Mouse (Mus musculus) layer of hippocampus, postnatal 25 days (tissue): Measurements from ENCODE around the gene Myo18b. TPM values are rescaled to one million over a fixed set of nuclear protein-coding genes. Genes with fewer than 3 reads are reported as not detected.

Experiments used
- DNase-seq, 2 experiments: peaks; one replicate each; pipeline ENCODE4 v3.0.0; 2022; ENCODE audit warnings: mixed read lengths in 2 of 2, low spot score in 1 of 2; ENCODE audit errors: extremely low spot score in 1 of 2
- total RNA-seq, 2 experiments: library from RNA; stranded (reverse); gene quantifications; 2 replicates each; pipeline ENCODE4 v1.2.3; 2021

The Myo18b gene
- total RNA-seq, 2 experiments from 2014 or later: 1.0 to 1.7 TPM

DNA sequence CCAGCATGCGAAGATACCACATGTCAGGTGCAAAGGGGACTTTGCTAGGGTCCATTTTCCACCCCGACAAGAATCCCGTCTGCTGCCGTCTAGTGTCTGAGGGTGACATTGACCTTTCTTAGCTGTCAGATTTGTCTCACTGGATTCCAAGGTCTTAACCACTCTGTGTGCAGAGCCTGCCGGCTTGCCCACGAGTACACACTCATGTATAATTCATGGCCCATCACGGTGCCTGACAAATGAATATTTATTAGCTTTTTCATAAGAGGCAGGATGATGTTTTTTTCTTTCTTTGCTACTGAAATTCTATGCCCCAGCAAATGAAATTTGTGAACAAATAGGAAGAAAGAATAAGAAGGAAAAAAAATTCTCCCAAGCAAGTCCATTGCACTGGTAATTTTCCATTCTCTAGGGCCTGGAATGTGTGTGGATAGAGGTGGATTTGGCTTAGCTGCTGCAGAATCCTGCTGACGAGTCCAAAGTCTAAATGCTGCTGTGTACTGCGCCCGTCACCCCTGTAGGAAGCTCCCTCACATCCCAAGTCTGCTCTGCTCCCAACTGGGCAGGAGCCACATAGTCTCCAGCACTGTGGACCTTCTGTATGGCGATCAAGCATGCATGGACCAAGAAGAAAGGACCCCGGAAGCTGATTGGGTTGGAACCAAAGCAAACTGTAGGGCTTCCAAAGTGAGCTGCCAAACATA, 70.9 kb downstream of the Myo18b start:
- DNase-seq: no peak

DNA sequence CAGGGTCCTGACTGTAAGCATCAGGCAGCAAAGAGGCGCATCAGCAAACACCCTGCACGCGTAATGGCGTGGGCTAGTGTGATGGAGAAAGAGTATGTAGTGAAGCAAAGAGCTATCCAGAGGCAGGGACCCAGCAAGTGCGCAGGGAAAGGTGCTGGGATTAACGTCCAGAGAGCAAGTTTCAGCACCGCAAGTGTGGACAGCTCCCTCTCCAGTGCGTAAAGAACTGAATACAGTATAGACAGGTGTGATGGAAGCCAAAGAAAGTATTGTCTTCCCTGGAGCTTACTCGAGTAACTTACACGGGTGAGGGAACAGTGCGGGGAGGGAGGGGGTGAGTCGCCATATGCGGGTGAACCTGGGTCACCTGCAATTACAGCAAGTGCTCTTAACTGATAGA, 71.8 kb downstream of the Myo18b start:
- DNase-seq: no peak

DNA sequence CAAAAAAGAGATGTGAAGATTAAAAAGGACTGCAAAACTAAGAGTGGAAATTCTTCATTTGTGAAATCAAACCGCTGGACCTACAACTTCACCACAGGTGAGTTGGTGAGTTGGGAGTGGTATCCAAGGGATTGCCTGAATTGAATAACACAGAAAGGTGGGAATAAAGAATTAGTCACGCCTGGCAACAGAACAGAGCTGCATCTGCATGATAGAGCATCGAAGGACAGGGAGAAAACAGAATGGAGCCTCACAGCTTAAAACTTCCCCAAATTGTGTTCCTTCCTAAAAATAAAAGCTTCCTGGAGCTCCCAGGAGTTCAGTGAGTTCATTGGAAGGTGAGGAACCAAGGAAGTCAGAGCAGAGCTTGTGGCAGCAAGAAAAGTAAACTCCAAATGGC, 73.7 kb downstream of the Myo18b start:
- DNase-seq: no peak

DNA sequence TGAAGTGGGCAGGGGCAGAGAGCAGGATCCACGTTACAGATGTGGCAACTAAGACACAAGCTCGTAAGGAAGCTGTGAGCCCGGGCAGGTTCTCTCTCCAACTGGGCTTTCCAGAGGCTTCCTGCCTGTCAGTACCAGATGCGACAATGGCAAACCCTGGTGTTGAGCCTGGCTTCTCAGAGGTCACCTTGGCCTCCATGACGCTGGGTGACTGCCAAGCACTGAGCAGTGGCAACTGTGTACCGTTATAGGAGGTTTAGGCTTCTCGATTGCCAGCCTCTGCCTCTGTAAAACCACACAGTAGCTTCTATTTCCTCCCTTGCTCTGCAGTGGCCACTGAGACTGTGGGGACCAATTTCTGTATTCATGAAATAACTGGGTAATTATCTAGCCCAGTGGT, 81.1 kb downstream of the Myo18b start:
- DNase-seq: no peak

DNA sequence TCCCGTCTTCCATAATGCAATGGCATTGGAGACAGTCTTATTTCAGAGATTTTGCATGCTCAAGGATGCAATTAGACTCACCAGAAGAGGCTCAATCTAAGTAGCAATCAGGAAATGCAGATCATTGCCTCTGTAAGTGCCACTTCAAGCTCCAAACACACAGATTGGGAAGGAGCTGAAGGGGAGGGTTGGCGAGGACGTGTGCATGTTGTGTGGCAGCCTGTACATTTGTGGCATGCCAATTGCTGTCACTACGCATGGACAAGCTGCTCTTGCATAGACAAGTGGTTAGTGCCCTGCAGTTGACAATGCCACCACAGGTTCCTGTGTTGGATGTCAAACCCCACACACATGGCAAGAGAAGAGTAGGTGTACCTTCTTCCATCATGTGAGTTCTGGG, 88.5 kb downstream of the Myo18b start:
- DNase-seq: no peak

DNA sequence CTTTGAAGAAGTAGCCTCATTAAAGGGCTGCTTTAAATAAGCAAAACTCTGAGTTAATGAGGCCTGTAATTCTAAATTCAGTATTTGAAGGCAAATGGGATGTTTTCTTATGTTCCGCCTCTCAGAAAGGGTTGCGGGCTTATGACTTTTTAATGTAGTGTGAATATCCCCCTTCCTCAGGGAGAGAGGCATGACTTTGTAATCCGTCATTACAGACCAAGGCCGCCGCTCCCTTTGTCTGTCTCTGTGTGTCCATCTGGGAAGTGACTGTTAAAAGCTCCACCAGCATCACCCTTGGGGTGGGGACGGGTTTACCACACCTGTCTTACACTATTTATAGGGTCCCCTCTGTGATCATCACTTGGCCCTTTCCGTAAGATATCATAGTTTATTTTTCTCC, 100.1 kb downstream of the Myo18b start:
- no peak for DNase-seq

DNA sequence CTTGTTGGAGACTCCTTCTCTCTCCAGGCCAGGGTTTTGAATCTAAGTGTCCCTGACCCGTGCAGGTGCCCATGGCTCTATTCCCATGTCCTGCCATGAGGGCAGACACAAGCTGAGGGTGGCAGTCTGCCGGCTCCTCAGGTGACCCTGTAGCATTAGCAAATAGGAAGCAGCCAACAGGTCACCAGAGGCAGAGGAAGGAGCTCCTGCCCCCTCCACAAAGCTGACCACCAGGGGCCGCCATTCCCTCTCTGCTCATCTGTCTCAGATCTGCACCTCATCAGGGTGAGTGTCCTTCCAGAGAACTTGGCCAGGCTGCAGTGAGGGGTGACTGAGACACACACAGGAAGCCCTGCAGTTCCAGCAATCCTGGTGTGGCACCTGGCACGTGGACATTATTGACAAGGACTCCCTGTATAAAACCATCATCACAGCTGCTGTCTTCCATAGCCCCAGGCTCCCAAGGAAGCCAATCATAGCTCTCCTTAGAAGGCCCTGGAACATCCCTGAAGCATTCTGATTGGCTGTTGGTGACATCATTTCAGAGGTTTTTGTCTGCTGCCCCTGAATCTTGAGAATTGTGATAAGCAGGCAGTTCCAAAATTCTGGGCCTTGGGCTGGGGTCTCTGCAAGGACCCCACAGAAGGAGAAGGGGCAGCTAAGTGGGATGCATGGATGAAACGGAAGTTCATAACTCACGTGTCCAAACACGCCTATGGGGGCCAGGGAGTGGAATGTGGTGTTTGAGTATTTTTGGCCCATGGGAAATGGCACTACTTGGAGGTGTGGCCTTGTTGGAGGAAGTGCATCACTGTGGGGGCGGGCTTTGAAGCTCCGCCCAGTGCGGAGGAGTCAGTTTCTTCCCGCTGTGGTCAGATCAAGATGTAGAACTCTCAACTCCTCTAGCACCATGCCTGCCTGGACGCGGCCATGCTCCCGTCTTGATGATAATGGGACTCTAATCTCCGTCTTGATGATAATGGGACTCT, 104.1 kb downstream of the Myo18b start:
- no peak for DNase-seq

DNA sequence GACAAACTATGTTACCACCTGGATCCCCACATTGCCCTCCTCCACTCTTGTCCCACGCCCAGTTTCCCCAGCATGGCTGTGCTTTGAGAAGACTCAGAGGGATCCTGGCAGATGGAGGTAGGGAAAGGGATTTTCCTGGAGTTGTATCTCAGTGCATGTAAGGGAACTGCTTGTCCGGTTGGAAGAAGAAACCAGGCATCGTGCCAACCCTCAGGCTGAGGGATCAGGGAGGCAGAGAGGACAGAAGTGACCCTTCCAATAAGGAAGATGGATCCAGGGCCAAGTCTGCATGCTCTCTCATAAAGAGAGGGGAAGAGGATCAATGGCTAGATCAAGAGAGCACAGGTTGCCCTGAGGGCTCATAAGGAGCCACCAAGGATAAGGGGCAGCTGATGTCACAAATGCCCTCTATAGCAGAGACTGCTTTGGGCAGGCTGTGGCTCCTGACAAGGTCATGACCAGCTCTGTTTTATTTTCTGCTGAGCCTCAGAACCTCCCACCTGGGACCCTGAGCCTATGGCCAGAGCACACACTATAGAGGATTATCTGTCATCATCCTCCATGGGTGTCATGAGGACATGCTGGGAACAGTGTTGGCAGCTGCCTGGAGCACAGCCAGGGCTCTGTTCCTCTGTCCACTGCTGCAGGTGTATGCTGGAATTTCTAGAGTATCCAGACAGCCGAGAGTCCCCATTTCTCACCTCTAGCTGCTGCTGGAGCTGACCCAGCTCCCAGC, 105.6 kb downstream of the Myo18b start:
- DNase-seq: no peak

DNA sequence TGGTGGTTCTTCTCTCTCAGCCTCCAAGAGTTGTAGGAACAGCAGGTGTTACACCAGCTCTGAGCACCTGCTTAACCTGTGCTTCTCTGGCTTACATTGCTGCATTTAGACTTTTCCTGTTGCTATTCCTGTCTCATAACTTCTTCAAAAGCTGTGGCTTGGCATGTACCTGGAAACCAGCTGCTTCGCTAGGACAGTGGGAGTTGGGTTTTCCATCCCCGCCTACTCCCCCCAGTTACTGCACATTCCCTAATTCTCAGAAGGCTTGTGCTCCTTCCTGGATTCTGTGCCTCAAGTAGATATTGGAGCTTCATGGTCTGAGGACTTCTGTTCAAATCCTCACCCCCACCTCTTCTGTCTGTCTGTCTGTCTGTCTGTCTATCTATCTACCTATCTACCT, 107.7 kb downstream of the Myo18b start:
- no peak for DNase-seq

DNA sequence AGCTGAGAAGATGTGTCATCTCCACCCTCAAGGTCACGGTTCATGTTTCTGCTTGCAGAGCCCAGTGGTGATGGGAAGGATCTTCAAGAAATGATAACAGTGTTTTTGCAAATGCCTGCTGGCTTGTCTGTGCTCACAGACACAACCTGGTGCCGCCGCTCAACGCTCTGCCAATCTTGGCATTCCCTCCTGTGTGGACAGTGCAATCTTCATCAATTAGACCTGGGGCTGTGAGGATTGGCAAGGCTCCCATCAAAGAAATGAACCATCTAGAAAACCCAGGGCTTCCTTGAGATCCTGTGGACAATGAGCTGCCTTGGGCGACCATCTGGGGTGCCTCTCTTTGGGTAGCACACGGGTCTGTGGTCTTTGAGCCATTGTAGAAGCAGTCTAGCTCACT, 109.4 kb downstream of the Myo18b start:
- DNase-seq: no peak

DNA sequence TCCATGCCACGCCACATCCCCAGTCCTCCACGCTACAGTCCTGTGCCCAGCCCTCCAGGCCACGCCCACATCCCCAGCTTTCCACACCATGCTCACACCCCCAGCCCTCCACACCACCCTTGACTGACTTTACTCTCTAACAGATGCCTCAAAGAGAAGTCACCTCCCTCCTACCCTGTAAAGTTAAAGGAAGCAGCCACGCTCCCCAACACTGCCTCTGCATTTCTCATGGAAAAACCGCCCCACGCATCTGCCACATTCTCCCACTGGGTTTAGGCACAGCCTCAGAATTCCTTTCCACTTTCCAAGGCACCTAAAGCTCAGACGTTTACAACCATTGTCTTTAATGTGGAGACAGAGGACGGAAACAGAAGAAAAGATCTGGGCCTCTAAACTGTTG, 110.1 kb downstream of the Myo18b start:
- DNase-seq: no peak

DNA sequence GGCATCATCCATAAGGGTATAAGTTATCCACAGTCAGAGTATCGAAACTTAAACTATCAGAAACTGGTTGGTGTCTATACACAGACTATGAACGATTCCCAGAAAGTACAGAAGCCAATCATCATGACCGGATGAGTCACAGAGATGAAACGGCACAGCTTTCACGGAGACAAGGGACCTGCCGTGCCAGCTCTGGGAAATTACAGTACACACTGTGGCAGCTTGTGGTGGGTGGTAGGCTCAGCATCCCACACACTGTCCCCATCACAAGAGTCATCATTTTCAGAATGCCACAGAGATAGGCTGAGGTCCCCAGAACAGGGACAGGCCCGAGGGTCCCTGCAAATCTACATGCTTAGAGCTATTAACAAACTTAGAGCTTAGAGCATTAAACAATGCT, 114.4 kb downstream of the Myo18b start:
- DNase-seq: peak; percentile 24 to 25

DNA sequence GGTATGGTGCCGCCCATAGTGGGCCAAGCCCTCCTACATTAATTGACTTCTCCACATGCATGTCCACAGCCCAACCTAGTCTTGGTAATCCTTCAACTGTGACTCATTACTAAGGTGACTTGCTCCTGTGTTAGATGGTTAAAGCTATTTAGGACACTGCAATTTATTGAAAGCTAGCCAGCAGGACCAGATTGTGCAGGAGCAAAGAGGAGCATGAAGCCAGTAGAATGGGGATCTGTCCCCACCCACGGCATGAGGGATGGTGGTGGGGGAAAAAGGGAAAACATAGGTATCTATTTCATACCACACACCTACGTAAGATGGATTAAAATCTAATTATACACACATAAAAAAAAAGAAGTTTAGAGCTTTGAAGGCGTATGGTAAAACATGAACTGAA, 114.9 kb downstream of the Myo18b start:
- no peak for DNase-seq

DNA sequence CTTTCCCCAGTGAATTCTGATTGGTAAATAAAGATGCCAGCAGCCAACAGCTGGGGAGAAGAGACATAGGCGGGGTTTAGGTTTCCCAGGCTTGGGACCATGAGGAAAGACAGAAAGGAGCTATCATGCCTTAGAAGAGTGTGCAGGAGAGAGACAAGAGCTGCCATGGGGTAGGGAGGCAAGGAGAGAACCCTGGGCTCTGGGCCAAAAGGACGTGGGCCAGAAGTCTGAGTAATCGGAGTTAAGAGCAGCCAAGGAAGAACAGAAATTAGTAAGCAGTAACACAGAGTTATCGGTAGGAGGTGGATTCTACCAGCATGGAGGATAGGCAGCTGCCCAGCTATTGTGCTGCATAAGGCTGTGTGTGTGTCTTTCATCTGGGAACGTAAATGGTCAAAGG, 115.8 kb downstream of the Myo18b start:
- peak in 1 of 2 experiments; percentile 55 for DNase-seq

DNA sequence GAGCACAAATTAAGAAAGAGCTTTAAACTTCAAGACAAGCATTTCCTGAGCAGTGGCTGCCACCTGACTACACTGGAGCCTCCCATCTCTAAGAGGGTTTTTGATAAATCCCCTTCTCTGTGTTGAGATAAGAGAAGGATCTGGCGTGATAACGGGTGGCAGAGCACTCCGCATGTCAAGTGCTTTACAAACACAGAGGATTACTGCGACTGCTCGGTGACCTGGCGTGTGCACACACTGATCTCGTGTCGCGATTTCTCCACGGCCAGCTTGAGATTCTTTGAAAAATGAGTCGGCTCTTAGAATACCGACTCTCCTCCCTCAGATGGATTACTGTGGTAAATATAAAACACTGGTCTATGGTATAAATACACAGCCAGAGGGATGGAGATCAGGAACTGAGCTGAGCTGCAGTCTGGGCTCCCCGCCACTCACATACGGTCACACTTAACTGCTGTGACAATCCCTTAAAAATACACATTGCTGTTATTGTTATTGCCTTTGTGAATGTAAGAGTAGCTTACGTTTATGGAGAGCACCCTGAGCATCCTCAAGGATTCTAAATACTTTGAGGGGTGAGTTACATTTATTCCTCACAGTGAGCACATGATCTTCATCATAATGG, 119.3 kb downstream of the Myo18b start:
- no peak for DNase-seq

DNA sequence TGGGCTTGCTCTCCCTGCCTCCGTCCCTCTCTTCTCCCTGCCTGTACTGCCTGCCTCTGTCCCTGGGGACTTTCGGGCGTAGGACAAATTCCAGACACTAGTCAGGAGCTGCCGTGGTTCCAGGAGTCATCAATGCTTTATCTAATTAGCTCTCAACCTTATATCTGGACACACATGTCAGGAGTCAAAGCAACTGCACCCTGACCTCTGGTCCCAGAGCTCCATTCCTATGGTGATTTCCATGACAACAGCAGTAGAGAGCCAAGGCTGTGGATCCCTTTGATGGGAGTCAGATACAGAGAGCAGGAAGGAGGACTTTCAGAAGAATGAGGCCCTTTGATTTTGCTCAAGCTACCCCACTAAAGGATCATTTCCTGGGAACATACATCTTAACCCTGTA, 122.7 kb downstream of the Myo18b start:
- DNase-seq: no peak

DNA sequence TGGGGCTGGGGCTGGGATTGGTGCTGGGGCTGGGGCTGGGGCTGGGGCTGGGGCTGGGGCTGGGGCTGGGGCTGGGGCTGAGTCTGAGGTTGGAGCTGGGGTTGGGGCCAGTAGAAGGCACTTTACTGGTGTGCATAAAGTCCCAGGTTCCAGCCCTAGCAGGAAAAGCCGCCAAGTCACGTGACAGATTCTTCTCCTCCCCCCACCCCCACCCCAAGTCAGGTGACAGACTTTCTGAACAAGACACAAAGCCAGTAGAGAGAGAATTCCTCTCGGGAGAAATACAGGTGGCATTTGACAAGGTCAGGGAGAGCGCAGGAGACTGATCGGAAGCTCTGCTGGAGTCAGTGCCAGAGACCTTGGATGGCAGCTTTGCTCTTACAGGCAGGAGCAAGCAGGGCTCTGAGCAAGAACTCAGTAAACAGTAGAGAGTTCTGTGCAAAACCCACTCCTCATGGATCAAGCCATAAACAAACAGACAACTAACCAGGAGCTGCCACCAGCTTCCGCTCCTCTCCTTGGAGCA, 124.7 kb downstream of the Myo18b start:
- DNase-seq: no peak

DNA sequence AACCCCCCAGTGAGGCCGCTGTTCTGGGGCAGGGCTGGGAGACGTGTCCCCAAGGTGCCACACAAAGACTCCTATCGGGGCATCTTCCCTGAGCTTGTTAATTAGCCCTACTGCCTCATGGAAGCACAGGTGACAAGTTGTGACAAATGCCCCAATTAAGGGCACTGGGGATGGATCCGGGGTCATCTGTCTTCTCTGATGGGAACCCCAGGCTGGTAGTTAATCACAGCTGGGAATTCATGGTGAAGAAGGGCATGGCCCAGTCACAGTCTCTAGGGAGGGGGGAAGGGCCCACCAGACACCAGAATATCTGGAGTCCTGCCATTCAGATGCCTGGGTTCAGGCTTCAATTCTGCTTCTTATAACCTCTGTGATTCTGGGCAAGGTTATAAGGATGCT, 126.4 kb downstream of the Myo18b start:
- DNase-seq: no peak

DNA sequence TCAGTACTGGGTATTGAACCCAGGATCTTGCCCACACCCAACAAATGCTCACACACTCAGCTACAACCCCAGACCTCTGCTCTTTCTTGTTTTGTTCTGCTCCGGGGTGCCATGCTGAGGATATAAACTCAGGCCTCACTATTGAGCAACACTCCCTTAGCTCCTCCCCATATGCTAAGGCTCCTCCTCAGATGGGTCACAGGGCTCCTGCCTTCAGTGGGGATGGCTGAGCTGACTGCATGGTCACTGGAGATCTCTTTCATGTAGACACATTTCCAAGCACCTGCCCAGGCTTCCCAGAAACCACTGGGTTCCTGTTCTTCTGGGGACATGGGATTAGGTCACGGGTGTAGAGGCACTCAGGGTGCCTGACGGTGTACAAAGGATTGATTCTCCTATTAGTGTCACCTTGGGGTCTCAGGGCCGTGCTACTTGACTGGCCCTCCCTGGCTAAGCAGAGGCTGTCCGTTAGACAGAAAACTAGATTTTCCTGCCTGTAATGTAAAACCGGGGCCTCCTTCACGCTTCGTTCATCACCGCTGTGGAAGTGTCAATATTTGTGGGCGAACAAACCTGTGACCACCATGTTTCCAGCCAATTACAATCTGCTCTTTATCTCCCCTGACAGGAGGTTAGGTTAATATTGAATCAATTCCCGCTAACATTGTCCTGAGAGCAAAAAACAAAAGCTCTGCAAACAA, 127.0 kb downstream of the Myo18b start:
- DNase-seq: no peak

DNA sequence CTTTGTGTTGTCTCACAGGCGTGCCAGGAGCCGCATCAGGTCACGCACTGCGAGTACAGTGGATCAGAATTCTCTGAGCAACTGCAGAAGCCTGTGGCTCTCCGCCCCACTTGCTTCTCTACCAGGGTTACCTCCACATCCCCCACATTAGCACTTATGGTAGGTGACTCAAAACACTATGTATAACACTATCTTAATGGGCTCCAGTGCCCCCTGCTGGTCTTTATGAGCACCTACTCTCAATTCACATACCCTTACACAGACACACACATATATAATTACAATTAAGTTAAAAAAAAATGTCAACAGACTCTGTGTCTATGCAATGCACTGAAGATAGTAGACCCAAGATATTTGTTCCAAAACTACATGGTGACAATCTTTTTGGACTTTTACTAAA, 127.6 kb downstream of the Myo18b start:
- DNase-seq: no peak
